Mouse (Mus musculus) lung, postnatal 0 days (tissue): Measurements from ENCODE around the gene Gm20708.

ENCODE experiments used
- CTCF ChIP-seq: IDR thresholded peaks from 2 replicates; pipeline ENCODE4 v1.5.1; 2016; ENCODE audit warnings: antibody characterized with exemption, mild to moderate bottlenecking
- EP300 ChIP-seq: IDR thresholded peaks from 2 replicates; pipeline ENCODE4 v1.6.1; 2016; ENCODE audit warnings: antibody characterized with exemption, mild to moderate bottlenecking, control low read depth

- TF ChIP-seq CTCF (no peak), EP300 (peak; percentile 38; the same call in 1 of the 2 replicates)
These were observed 28.2 kb upstream of the Gm20708 start for GRCm38 (mm10) chr11:117781199-117781821.
